Mouse (Mus musculus) activated CD4-positive, CD25-positive, alpha-beta regulatory T cell, adult 4 months (primary cell): ENCODE measurements around the gene Rufy3. TPM values are rescaled to one million over a fixed set of nuclear protein-coding genes. Genes with fewer than 3 reads are reported as not detected.
A peak's percentile ranks its signal among the peaks of the same experiment; 100 is the strongest.
"Not testable (repeated sequence)": the region's sequence is repeated elsewhere in the genome, so short reads cannot be mapped to it uniquely, and the experiment has no call there.

Source experiments
- ATAC-seq: one replicate; pipeline ENCODE4 v1.8.0; 2017
- polyA plus RNA-seq, 2 experiments: library from polyadenylated mRNA; unstranded; fragments of 100-300 nt; shearing (Covaris generic); gene quantifications; one replicate each; pipeline ENCODE4 v1.2.1; 2017

The Rufy3 gene
- polyA plus RNA-seq = 1 to 10 TPM; 2.6 to 2.9 TPM

- ATAC-seq = peak; percentile 72
These were observed at the start of gene Rufy3 for GRCm38 (mm10) chr5:88564501-88565147. Gene Rufy3 (plus strand): TSS chr5:88565040.

- ATAC-seq = peak; percentile 71
These were observed 45.6 kb upstream of the Rufy3 start for GRCm38 (mm10) chr5:88519232-88519631.

GRCm38 (mm10) chr5:88527657-88528056, 37.2 kb upstream of the Rufy3 start, which contains the start of gene Jchain:
Gene Jchain (minus strand): TSS chr5:88527891.
- ATAC-seq = no peak

GRCm38 (mm10) chr5:88530908-88531307, 33.9 kb upstream of the Rufy3 start:
- no peak for ATAC-seq

- no peak for ATAC-seq
These were observed 30.1 kb upstream of the Rufy3 start for GRCm38 (mm10) chr5:88534697-88535096.

- ATAC-seq = no peak
These were observed 24.0 kb upstream of the Rufy3 start for GRCm38 (mm10) chr5:88540845-88541244.

GRCm38 (mm10) chr5:88542651-88543282, 22.1 kb upstream of the Rufy3 start:
- ATAC-seq = peak; percentile 72

GRCm38 (mm10) chr5:88544411-88544810, 20.4 kb upstream of the Rufy3 start:
- ATAC-seq = not testable (repeated sequence)

- ATAC-seq = no peak
These were observed 19.3 kb upstream of the Rufy3 start for GRCm38 (mm10) chr5:88545536-88545935.

- peak; percentile 66 for ATAC-seq
These were observed 11.4 kb upstream of the Rufy3 start for GRCm38 (mm10) chr5:88553271-88554085.

- peak; percentile 86 for ATAC-seq
These were observed 10.6 kb upstream of the Rufy3 start, which contains the start of gene Utp3 for GRCm38 (mm10) chr5:88554086-88554886. Gene Utp3 (plus strand): TSS chr5:88554462.

GRCm38 (mm10) chr5:88558991-88559390, 5.8 kb upstream of the Rufy3 start:
- ATAC-seq = no peak

- no peak for ATAC-seq
These were observed 3.6 kb upstream of the Rufy3 start for GRCm38 (mm10) chr5:88561080-88561814.

- ATAC-seq = no peak
These were observed 1.7 kb upstream of the Rufy3 start for GRCm38 (mm10) chr5:88562863-88563780.

- ATAC-seq = peak; percentile 33
These were observed 551 bp downstream of the Rufy3 start for GRCm38 (mm10) chr5:88565148-88566033.

GRCm38 (mm10) chr5:88566034-88566841, 1.4 kb downstream of the Rufy3 start:
- peak; percentile 24 for ATAC-seq

- no peak for ATAC-seq
These were observed 4.7 kb downstream of the Rufy3 start for GRCm38 (mm10) chr5:88569541-88569940.

GRCm38 (mm10) chr5:88574829-88575228, 10.0 kb downstream of the Rufy3 start:
- no peak for ATAC-seq
